Mouse (Mus musculus) lung, postnatal 0 days (tissue): ENCODE data around the gene Olfr918.

Experiments used
- CTCF ChIP-seq: IDR thresholded peaks from 2 replicates; pipeline ENCODE4 v1.5.1; 2016; ENCODE audit warnings: antibody characterized with exemption, mild to moderate bottlenecking
- EP300 ChIP-seq: IDR thresholded peaks from 2 replicates; pipeline ENCODE4 v1.6.1; 2016; ENCODE audit warnings: antibody characterized with exemption, mild to moderate bottlenecking, control low read depth

DNA sequence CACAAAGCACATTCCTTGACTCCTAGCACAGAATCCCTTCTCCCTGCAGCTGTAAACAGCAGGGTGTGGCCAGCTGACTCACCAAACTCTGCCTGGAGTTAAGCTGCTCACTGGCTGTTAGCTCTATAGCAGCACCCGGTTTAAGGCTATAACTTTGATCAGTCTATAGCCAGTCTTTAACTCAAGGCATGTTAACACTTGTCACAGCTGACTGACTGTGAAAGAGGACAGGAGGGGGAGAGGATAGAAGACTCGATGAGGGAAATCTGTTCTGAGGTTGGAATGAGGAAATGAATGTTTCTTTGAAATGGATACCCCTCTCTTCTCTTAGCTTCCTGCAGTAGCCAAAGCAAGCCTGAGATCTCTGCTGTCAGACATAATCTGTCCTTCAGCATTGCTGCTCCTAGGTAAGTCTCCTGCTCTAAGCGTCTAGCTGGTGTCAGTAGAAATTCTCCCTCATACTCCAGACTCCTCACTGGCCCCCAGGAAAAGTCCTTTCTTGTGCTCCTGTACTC is 44.6 kb upstream of the Olfr918 start:
- TF ChIP-seq CTCF: no peak
- no peak; the same call in 1 of the 2 replicates for TF ChIP-seq EP300
